Mouse (Mus musculus) CH12.LX (cell line): ENCODE measurements around the gene Gm20388. TPM values are rescaled to one million over a fixed set of nuclear protein-coding genes. Genes with fewer than 3 reads are reported as not detected.

Experiments used
- DNase-seq: peaks from one replicate; pipeline ENCODE4 v3.0.0-alpha.2; 2013; ENCODE audit errors: extremely low read depth
- H3K27ac ChIP-seq: 2 replicates; pipeline ENCODE4 v1.5.1; 2012; ENCODE audit warnings: low read depth, mild to moderate bottlenecking, control low read depth, moderate library complexity; ENCODE audit not compliant: insufficient read depth
- H3K27me3 ChIP-seq: replicated peaks from 2 replicates; pipeline ENCODE3; 2012; ENCODE audit warnings: inconsistent platforms
- H3K36me3 ChIP-seq, 2 experiments: replicated peaks in 1 of 2; 2 replicates each; pipeline versions ENCODE3 to v1.6.1; 2012; ENCODE audit warnings: inconsistent platforms in 1 of 2, low read length in 1 of 2, mild to moderate bottlenecking in 1 of 2, mixed read lengths in 1 of 2, moderate library complexity in 1 of 2; ENCODE audit not compliant: control insufficient read depth in 1 of 2, insufficient read depth in 1 of 2
- H3K4me1 ChIP-seq, 2 experiments: 2 replicates each; pipeline ENCODE4 v1.6.1; 2012; ENCODE audit warnings: inconsistent platforms in 1 of 2, moderate library complexity in 1 of 2; ENCODE audit not compliant: insufficient read depth in 2 of 2, control insufficient read depth in 1 of 2
- H3K4me2 ChIP-seq: 2 replicates; pipeline ENCODE4 v1.6.1; 2012; ENCODE audit warnings: low read depth, mild to moderate bottlenecking, control low read depth; ENCODE audit not compliant: poor library complexity, insufficient read depth, severe bottlenecking
- H3K4me3 ChIP-seq, 3 experiments: fragments of 150-350 bp in 1 of 3; sonication (generic) in 1 of 3; replicated peaks in 1 of 3; 2 replicates each; pipeline versions ENCODE3 to v1.5.1; 2011 to 2012; ENCODE audit warnings: low read depth in 2 of 3, low read length in 2 of 3, mild to moderate bottlenecking in 2 of 3, moderate library complexity in 2 of 3, control low read depth in 1 of 3, improper control_type of control experiment in 1 of 3, inconsistent platforms in 1 of 3, mixed read lengths in 1 of 3; ENCODE audit not compliant: poor library complexity in 1 of 3
- H3K79me2 ChIP-seq: replicated peaks from 2 replicates; pipeline ENCODE4 v1.6.1; 2012; ENCODE audit warnings: mild to moderate bottlenecking, moderate library complexity; ENCODE audit not compliant: control insufficient read depth, poor library complexity, insufficient read depth, severe bottlenecking; ENCODE audit errors: extremely low read depth
- H3K9ac ChIP-seq: 2 replicates; pipeline ENCODE4 v1.6.1; 2012; ENCODE audit warnings: low read depth, mild to moderate bottlenecking, control low read depth, moderate library complexity; ENCODE audit not compliant: insufficient read depth
- H3K9me3 ChIP-seq: replicated peaks from 2 replicates; pipeline ENCODE3; 2012; ENCODE audit warnings: low read length, inconsistent platforms, mixed read lengths
- BHLHE40 ChIP-seq: IDR thresholded peaks from 2 replicates; pipeline ENCODE4 v1.6.1; 2011; ENCODE audit warnings: mild to moderate bottlenecking, low read depth, low read length, improper control_type of control experiment
- CHD1 ChIP-seq: IDR thresholded peaks from 2 replicates; pipeline ENCODE4 v1.6.1; 2012; ENCODE audit warnings: low read depth, low read length, improper control_type of control experiment, inconsistent platforms
- IRF4 ChIP-seq: IDR thresholded peaks from 2 replicates; pipeline ENCODE4 v1.6.1; 2014; ENCODE audit warnings: low read depth, mild to moderate bottlenecking, inconsistent platforms, low read length, improper control_type of control experiment
- MAX ChIP-seq: IDR thresholded peaks from 2 replicates; pipeline ENCODE4 v1.6.1; 2011; ENCODE audit warnings: low read length, improper control_type of control experiment
- MAZ ChIP-seq: IDR thresholded peaks from 2 replicates; pipeline ENCODE4 v1.6.1; 2012; ENCODE audit warnings: low read depth, mild to moderate bottlenecking, inconsistent platforms, low read length, improper control_type of control experiment, moderate library complexity
- MXI1 ChIP-seq: IDR thresholded peaks from 2 replicates; pipeline ENCODE4 v1.6.1; 2011; ENCODE audit warnings: mild to moderate bottlenecking, low read depth, low read length, improper control_type of control experiment
- MYC ChIP-seq: IDR thresholded peaks from 2 replicates; pipeline ENCODE4 v1.6.1; 2011; ENCODE audit warnings: low read depth, mild to moderate bottlenecking, improper control_type of control experiment, low read length
- NRF1 ChIP-seq: IDR thresholded peaks from 2 replicates; pipeline ENCODE4 v1.6.1; 2014; ENCODE audit warnings: low read depth, mild to moderate bottlenecking, inconsistent platforms, low read length, improper control_type of control experiment, moderate library complexity
- RCOR1 ChIP-seq: conservative IDR thresholded peaks from 2 replicates; pipeline ENCODE4 v1.6.1; 2012; ENCODE audit warnings: low read depth, mild to moderate bottlenecking, inconsistent platforms, low read length, improper control_type of control experiment
- TCF12 ChIP-seq: IDR thresholded peaks from 2 replicates; pipeline ENCODE4 v1.6.1; 2014; ENCODE audit warnings: low read depth, mild to moderate bottlenecking, inconsistent platforms, low read length, improper control_type of control experiment
- USF1 ChIP-seq: IDR thresholded peaks from 2 replicates; pipeline ENCODE4 v1.6.1; 2014; ENCODE audit warnings: low read depth, mild to moderate bottlenecking, inconsistent platforms, low read length, improper control_type of control experiment
- ZMIZ1 ChIP-seq: IDR thresholded peaks from 2 replicates; pipeline ENCODE4 v1.6.1; 2012; ENCODE audit warnings: low read depth, mild to moderate bottlenecking, inconsistent platforms, low read length, improper control_type of control experiment
- ZNF384 ChIP-seq: IDR thresholded peaks from 2 replicates; pipeline ENCODE4 v1.6.1; 2012; ENCODE audit warnings: low read depth, low read length, improper control_type of control experiment, inconsistent platforms
- dilution Hi-C: fragments of 300-500 bp; cut with MboI; formaldehyde crosslinking; loops from 2 replicates; pipeline ENCODE4 v1.14.3; 2020; ENCODE audit warnings: low sequenced_read_pairs; ENCODE audit not compliant: extremely low pct_unique_long_range_greater_than_20kb, extremely low pct_ligation_motif_present
- in situ Hi-C: fragments of 300-500 bp; cut with MboI; formaldehyde crosslinking; loops from 3 replicates; pipeline ENCODE4 v1.14.3; 2019; ENCODE audit warnings: low sequenced_read_pairs, low pct_ligation_motif_present, low pct_unique_long_range_greater_than_20kb, mixed read lengths
- polyA plus RNA-seq: library from polyadenylated mRNA; unstranded; fragments of >175 nt; gene quantifications from 2 replicates; pipeline ENCODE4 v1.2.1, GENCODE M21; 2012; ENCODE audit warnings: low read depth; ENCODE audit not compliant: insufficient read length
- total RNA-seq, 2 experiments: library from RNA; depleted of rRNA; stranded (reverse); fragments of 300-350 nt in 1 of 2; fragments of >200 nt in 1 of 2; gene quantifications; 2 replicates each; pipeline ENCODE4 v1.2.3; 2012 to 2014

The Gm20388 gene
- total and polyA plus RNA-seq, 3 experiments, result 14.8 to 26.3 (median 22.2) TPM

GRCm38 (mm10) chr8:122697181-122697581 lies 2786.5 kb downstream of the Gm20388 start (continued):
- 0 out of 2 replicates have a peak, but pooled peaks have one; percentile 15 for TF ChIP-seq IRF4
- TF ChIP-seq, all 38 proteins: peak for 10

- peak overlapping the region; percentile 69 to 72 (median 69) for H3K4me3 ChIP-seq
- TF ChIP-seq RCOR1, result no peak
- 0 out of 2 replicates have a peak, but pooled peaks have one; percentile 18 for TF ChIP-seq CHD1
- TF ChIP-seq NRF1, result no peak
- in situ Hi-C loops, result loop anchor here (5.0 kb wide), 1 partner anchor 120 kb away; no protein-coding TSS in a partner anchor
- H3K27me3 ChIP-seq, result no peaks in the 10 kb centered on the region
- H3K9ac ChIP-seq, result peak overlapping the region; percentile 59
- peak overlapping the region; percentile 61 for H3K4me2 ChIP-seq
- peaks cover 0 to 40% of the 10 kb centered on the region in 2 experiments for H3K36me3 ChIP-seq
- dilution Hi-C loops, result no loop called here
- peaks cover 64 to 79% of the 10 kb centered on the region in 2 experiments for H3K4me1 ChIP-seq
- no peaks in the 10 kb centered on the region for H3K9me3 ChIP-seq
- no peak for DNase-seq
- H3K79me2 ChIP-seq, result peaks cover 19% of the 10 kb centered on the region
- H3K27ac ChIP-seq, result peak overlapping the region; percentile 98; the same call in 1 of the 2 replicates
Measured at GRCm38 (mm10) chr8:122697586-122697985, 2786.9 kb downstream of the Gm20388 start.

- TF ChIP-seq MYC (0 out of 2 replicates have a peak, but pooled peaks have one; percentile 18), TCF12 (peak; percentile 89), MAZ (0 out of 2 replicates have a peak, but pooled peaks have one; percentile 34), RCOR1 (no peak), USF1 (no peak), MXI1 (peak; percentile 68), MAX (peak; percentile 55), ZMIZ1 (no peak), ZNF384 (no peak), BHLHE40 (peak; percentile 57; the same call in 1 of the 2 replicates)
- TF ChIP-seq, all 38 proteins: peak for 6
- peak overlapping the region; percentile 61 for H3K4me2 ChIP-seq
- H3K4me3 ChIP-seq, result peak overlapping the region; percentile 69 to 72 (median 69)
- H3K27me3 ChIP-seq, result no peaks in the 10 kb centered on the region
- peaks cover 62 to 79% of the 10 kb centered on the region in 2 experiments for H3K4me1 ChIP-seq
- in situ Hi-C loops (loop anchor here (5.0 kb wide), 1 partner anchor 119 kb away; no protein-coding TSS in a partner anchor), dilution Hi-C loops (no loop called here)
- DNase-seq, result no peak
- H3K36me3 ChIP-seq, result peaks cover 0 to 36% of the 10 kb centered on the region in 2 experiments
- H3K27ac ChIP-seq, result peak overlapping the region; percentile 98
- H3K9ac ChIP-seq, result peak overlapping the region; percentile 59
- peaks cover 19% of the 10 kb centered on the region for H3K79me2 ChIP-seq
- no peaks in the 10 kb centered on the region for H3K9me3 ChIP-seq
Measured at GRCm38 (mm10) chr8:122698254-122698768, 2787.7 kb downstream of the Gm20388 start.
